Mouse (Mus musculus): Measurements from ENCODE around the gene Srsf6.
"Not testable (repeated sequence)": the region's sequence is repeated elsewhere in the genome, so short reads cannot be mapped to it uniquely, and the experiment has no call there.

Gene Srsf6

GRCm38 (mm10) chr2:162931123-162931673 lies at the start of gene Srsf6:
Gene Srsf6, plus strand, starts transcription at chr2:162931528.
- DNase-seq: peak; percentile 90

GRCm38 (mm10) chr2:162884101-162884500 lies 47.2 kb upstream of the Srsf6 start:
- DNase-seq: no peak

GRCm38 (mm10) chr2:162887121-162887520 lies 44.2 kb upstream of the Srsf6 start:
- DNase-seq: no peak

GRCm38 (mm10) chr2:162888677-162889076 lies 42.7 kb upstream of the Srsf6 start:
- DNase-seq: no peak

DNA sequence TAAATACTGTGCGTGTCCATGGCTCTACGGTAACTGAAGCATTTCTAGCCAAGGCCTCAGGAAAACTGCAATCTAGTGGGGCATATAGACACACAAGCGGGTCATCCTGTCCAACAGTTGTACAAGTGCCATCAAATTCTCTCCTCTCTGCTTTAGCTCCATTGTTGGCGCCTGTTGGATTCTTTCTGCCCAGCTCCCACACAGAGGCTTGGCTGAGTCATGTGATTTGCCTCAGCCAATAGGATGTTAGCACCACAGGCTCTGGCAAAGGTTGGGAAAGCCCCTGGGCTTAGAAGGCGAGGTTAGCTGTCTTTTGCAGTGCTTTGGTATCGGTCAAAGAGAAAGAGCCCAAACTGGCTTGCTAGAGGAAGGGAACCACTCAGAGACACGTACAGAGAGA lies 42.1 kb upstream of the Srsf6 start:
- no peak for DNase-seq

DNA sequence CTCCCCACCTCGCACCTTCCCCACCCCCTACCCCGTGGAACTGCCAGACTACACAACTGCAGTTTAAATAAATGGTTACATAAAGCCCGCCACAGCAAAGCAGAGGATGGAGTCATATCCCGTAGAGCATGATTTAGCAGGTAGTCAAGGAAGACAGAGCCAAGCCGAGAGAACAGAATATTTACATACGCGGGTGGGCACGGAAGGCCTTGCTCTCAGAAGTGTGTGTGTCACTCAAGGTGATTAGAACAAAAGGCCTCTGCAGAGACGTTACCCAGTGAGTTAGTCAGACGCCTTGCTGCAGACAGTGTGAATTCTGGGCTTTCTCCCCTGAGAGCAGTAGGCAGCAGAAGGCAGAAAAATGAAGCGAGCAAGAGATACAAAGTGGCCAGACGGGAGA lies 41.6 kb upstream of the Srsf6 start:
- DNase-seq: no peak

GRCm38 (mm10) chr2:162892979-162893378 lies 38.3 kb upstream of the Srsf6 start:
- not testable (repeated sequence) for DNase-seq

DNA sequence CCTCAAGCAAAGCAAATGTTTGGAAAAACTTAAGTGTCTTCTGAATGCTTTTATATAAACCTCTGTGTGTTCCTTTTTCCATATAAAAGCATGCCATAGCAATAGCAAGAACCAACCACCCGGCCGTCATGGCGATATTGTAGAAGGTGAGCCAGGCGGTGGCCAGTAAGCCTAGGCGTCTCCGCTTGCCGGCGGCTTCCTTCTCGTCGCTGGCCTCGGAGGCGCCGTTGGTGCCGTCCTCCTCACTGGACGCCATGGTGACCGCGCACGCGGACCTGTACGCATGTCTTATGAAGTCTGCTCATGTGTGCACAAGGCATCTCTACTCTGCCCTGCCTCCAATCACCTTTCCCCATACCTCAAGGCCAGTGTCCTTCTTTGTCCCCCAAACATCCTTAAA lies 32.1 kb upstream of the Srsf6 start:
- DNase-seq: not testable (repeated sequence)

- no peak for DNase-seq
Observed at GRCm38 (mm10) chr2:162899880-162900589, 31.3 kb upstream of the Srsf6 start.

GRCm38 (mm10) chr2:162900590-162900916 lies 30.8 kb upstream of the Srsf6 start:
- no peak for DNase-seq

- no peak for DNase-seq
Observed at GRCm38 (mm10) chr2:162905902-162906301, 25.4 kb upstream of the Srsf6 start.

- DNase-seq: no peak
Observed at GRCm38 (mm10) chr2:162908052-162908491, 23.3 kb upstream of the Srsf6 start.

- DNase-seq: no peak
Observed at GRCm38 (mm10) chr2:162914040-162914439, 17.3 kb upstream of the Srsf6 start.

DNA sequence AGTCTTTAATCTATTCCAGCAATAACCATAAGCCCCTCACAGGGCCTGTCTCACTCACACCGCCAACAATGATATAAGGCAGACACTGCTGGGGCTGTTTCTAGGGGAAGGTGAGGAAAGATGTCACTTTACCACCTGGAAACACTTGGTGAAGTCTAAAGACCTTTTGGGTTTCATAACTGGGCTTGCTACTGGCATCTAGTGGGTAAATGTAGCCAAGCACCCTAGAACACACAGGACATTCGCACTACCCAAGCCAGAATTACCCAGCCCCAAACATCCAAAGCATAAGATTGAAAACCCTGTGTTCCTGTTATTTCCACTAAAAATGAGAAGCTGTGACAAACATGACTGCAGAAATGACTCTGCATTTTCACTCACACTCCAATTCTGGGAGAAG lies 16.8 kb upstream of the Srsf6 start:
- DNase-seq: no peak

DNA sequence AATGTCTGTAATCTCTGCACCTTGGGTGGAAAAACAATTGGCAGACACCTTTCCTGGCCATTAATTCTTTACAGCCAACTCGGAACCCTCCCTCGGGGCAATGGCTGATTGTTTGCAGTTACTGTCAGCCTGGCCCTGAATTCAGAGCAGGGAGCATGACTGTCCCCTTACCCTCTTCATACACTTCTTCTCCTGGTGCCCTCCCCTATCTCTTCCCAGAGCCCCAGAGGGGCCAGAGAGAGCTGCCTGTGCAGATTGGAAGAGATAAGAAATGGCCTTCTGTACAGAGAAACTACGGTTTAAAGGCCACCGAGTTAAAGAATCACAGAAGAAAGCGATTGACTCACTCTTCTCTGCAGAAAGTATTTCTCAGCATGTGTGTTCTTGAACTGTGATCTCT lies 11.4 kb upstream of the Srsf6 start:
- DNase-seq: no peak

GRCm38 (mm10) chr2:162922183-162922582 lies 9.1 kb upstream of the Srsf6 start:
- peak; percentile 64 for DNase-seq

GRCm38 (mm10) chr2:162922834-162923233 lies 8.5 kb upstream of the Srsf6 start:
- DNase-seq: no peak

DNA sequence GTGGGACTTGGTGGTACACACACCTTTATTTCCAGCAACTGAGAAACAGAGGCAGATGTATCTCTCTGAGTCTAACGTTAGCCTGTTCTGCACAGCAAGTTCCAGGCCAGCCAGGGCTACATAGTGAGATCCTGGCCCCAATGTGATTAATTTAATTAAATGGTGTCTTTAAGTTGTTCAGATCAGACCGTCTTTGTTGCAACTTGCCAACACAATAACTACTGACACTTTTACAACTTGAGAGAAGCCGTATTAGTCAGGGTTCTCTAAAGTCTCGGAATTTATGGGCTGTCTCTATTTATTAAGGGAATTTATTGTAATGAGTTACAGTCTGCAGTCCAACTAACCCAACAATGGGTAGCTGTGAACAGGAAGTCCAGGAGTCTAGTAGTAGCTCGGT lies 7.2 kb upstream of the Srsf6 start:
- DNase-seq: no peak

- DNase-seq: no peak
Observed at GRCm38 (mm10) chr2:162927918-162928585, 3.3 kb upstream of the Srsf6 start.

DNA sequence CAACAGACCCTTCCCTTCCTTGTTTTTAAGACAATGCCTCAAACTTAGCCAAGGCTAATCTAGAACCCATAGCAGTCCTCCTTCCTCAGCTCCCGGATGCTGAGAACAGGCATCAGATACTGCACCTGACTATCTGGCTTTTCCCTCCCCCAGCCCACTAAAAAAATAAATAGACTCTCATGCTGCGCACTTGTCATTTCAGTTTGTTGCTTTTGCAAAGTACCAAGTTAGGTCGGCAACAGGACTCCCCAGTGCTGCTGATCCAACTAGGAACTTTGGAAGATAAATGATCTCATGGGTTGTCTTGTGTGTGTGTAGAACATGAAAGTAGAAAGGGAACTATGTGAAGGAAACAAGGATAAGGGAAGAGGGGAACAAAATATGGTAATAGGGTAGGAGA lies 1.6 kb upstream of the Srsf6 start:
- DNase-seq: no peak

DNA sequence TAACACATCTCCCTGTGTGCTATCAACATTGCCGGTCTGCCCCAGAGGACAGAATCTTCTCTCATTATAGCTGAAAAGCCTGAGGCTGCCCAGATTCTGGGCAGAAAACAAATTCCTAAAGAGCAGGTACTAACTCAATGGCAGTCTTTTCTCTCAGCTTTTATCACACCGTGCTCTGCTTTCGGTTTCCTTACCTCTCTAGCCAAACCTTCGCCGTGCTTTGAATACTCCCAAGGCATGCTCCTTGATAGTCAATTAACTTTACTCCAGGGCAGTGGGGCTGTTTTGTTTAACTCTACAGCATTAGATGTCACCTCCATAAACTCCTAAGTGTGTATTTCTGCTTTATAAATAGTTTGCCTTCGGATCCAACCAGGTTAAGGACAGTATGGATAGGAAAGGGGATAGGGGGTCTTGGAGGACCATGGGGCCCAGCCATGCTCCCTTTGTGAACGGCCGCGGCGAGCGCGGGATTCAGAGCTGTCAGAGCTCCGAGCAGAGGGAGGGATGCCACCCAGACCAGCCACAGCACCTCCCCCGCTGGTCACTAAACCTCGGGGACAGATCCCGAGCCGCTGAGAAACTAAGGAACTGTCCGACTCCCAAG lies 709 bp upstream of the Srsf6 start:
- DNase-seq: no peak

DNA sequence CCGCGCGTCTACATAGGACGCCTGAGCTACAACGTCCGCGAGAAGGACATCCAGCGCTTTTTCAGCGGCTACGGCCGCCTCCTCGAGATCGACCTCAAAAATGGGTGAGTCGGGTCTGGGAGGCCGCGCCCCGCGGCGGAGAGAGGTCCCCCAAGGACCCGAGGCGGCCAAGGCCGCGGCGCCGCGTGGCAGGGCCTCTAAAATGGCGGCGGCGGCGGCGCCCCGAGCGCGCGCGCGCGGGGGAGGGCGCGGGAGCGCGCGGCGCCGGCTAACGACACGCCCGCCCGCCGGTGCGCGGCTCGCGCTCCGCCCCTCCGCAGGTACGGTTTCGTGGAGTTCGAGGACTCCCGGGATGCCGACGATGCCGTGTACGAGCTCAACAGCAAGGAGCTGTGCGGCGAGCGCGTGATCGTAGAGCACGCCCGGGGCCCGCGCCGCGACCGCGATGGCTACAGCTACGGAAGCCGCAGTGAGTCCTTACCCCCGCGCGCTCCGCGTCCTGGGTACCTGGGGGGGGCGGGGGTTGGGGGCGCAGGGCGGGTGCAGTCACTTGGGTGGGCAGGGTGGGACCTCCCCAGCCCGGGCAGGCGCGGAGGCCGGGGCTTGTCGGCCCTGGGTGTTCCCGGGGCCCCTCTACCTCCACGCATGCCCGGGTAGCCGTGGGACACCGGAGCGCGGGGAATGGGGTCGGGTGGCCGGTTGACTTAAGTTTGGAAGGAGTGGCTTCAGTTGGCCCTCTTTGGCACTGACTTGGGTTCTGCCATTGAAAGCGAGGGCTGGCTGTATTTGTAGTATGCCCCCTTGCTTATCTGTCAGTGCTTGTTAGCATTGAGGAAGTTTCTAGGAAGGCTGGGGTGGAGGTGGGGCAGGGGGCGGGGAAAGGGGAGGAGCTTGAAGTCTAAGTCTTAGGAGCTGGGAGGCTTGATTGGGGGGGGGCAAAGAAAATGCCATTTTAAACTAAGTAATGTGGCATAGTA lies 634 bp downstream of the Srsf6 start:
- peak; percentile 59 for DNase-seq

GRCm38 (mm10) chr2:162932706-162933105 lies 1.4 kb downstream of the Srsf6 start:
- no peak for DNase-seq

Data from lung, postnatal 14 days (tissue).